Mouse (Mus musculus): Measurements from ENCODE around the gene Twist1.

The Twist1 gene

GRCm38 (mm10) chr12:33957400-33958240 lies at the start of gene Twist1:
Gene Twist1, plus strand, starts transcription at chr12:33957671.
- DNase-seq (ENCODE audit: low spot score in 2 of 2) = peak in 1 of 2 experiments; percentile 12

GRCm38 (mm10) chr12:33926751-33927150 lies 30.7 kb upstream of the Twist1 start:
- DNase-seq (ENCODE audit: low spot score in 2 of 2) = no peak

- DNase-seq (ENCODE audit: low spot score in 2 of 2) = no peak
Measured at GRCm38 (mm10) chr12:33927334-33928098, 30.0 kb upstream of the Twist1 start.

- no peak for DNase-seq (ENCODE audit: low spot score in 2 of 2)
Measured at GRCm38 (mm10) chr12:33928331-33929192, 28.9 kb upstream of the Twist1 start, which contains the start of gene Ferd3l. Gene Ferd3l, plus strand, starts transcription at chr12:33928425.

GRCm38 (mm10) chr12:33952843-33953242 lies 4.6 kb upstream of the Twist1 start:
- no peak for DNase-seq (ENCODE audit: low spot score in 2 of 2)

- no peak for DNase-seq (ENCODE audit: low spot score in 2 of 2)
Measured at GRCm38 (mm10) chr12:33954931-33955565, 2.4 kb upstream of the Twist1 start.

GRCm38 (mm10) chr12:33955606-33956295 lies 1.7 kb upstream of the Twist1 start:
- DNase-seq (ENCODE audit: low spot score in 2 of 2) = no peak

- DNase-seq (ENCODE audit: low spot score in 2 of 2) = peak in 1 of 2 experiments; percentile 13
Measured at GRCm38 (mm10) chr12:33956576-33957399, 683 bp upstream of the Twist1 start.

- DNase-seq (ENCODE audit: low spot score in 2 of 2) = peak in 1 of 2 experiments; percentile 8
Measured at GRCm38 (mm10) chr12:33958241-33959194, 1.0 kb downstream of the Twist1 start.

- no peak for DNase-seq (ENCODE audit: low spot score in 2 of 2)
Measured at GRCm38 (mm10) chr12:33959206-33959605, 1.7 kb downstream of the Twist1 start.

GRCm38 (mm10) chr12:33959846-33960245 lies 2.4 kb downstream of the Twist1 start:
- no peak for DNase-seq (ENCODE audit: low spot score in 2 of 2)

GRCm38 (mm10) chr12:33961013-33961412 lies 3.5 kb downstream of the Twist1 start:
- no peak for DNase-seq (ENCODE audit: low spot score in 2 of 2)

- DNase-seq (ENCODE audit: low spot score in 2 of 2) = no peak
Measured at GRCm38 (mm10) chr12:33962118-33962772, 4.8 kb downstream of the Twist1 start.

- no peak for DNase-seq (ENCODE audit: low spot score in 2 of 2)
Measured at GRCm38 (mm10) chr12:33962773-33963130, 5.3 kb downstream of the Twist1 start.

GRCm38 (mm10) chr12:33963671-33964369 lies 6.3 kb downstream of the Twist1 start:
- DNase-seq (ENCODE audit: low spot score in 2 of 2) = no peak

- DNase-seq (ENCODE audit: low spot score in 2 of 2) = no peak
Measured at GRCm38 (mm10) chr12:33964427-33964826, 7.0 kb downstream of the Twist1 start.

GRCm38 (mm10) chr12:33965661-33966360 lies 8.3 kb downstream of the Twist1 start:
- DNase-seq (ENCODE audit: low spot score in 2 of 2) = no peak

All from right cerebral cortex, adult 2 months (tissue).